Mouse (Mus musculus) ES-E14 (cell line): ENCODE measurements around the gene Hnrnpa0. TPM values are rescaled to one million over a fixed set of nuclear protein-coding genes. Genes with fewer than 3 reads are reported as not detected.
A peak's percentile ranks its signal among the peaks of the same experiment; 100 is the strongest.

Source experiments
- DNase-seq: peaks from one replicate; pipeline ENCODE4 v3.0.0-alpha.2; 2013; ENCODE audit warnings: low read depth, low spot score
- H3K27ac ChIP-seq: 2 replicates; pipeline ENCODE4 v1.5.1; 2012; ENCODE audit warnings: low read depth, mild to moderate bottlenecking, low read length, moderate library complexity, mixed read lengths; ENCODE audit not compliant: poor library complexity, insufficient read depth, severe bottlenecking
- H3K36me3 ChIP-seq: 2 replicates; pipeline ENCODE4 v1.6.1; 2012; ENCODE audit warnings: mild to moderate bottlenecking, low read length, moderate library complexity, mixed read lengths; ENCODE audit not compliant: control insufficient read depth, poor library complexity, insufficient read depth, severe bottlenecking
- H3K4me1 ChIP-seq, 2 experiments: fragments of 150-350 bp in 1 of 2; sonication (generic) in 1 of 2; 2 replicates each; pipeline ENCODE4 v1.6.1; 2012; ENCODE audit warnings: low read length in 2 of 2, mild to moderate bottlenecking in 1 of 2, mixed read lengths in 1 of 2; ENCODE audit not compliant: control insufficient read depth in 2 of 2, insufficient read depth in 2 of 2, poor library complexity in 1 of 2
- H3K4me3 ChIP-seq, 2 experiments: fragments of 150-350 bp in 1 of 2; sonication (generic) in 1 of 2; 2 replicates each; pipeline ENCODE4 v1.5.1; 2012; ENCODE audit warnings: low read length in 2 of 2, low read depth in 1 of 2, mild to moderate bottlenecking in 1 of 2, mixed read lengths in 1 of 2; ENCODE audit not compliant: insufficient read depth in 1 of 2, poor library complexity in 1 of 2, severe bottlenecking in 1 of 2
- H3K9ac ChIP-seq: 2 replicates; pipeline ENCODE4 v1.6.1; 2012; ENCODE audit warnings: low read depth, mild to moderate bottlenecking, low read length, mixed read lengths; ENCODE audit not compliant: poor library complexity, insufficient read depth, severe bottlenecking
- H3K9me3 ChIP-seq: fragments of 150-350 bp; sonication (generic); 2 replicates; pipeline ENCODE4 v1.6.1; 2012; ENCODE audit warnings: low read depth, mild to moderate bottlenecking, low read length; ENCODE audit not compliant: control insufficient read depth, insufficient read depth
- CHD2 ChIP-seq: IDR thresholded peaks from 2 replicates; pipeline ENCODE4 v1.6.1; 2014; ENCODE audit warnings: mild to moderate bottlenecking, low read depth, low read length, inconsistent platforms
- HCFC1 ChIP-seq: IDR thresholded peaks from 2 replicates; pipeline ENCODE4 v1.6.1; 2012; ENCODE audit warnings: low read length, inconsistent platforms, borderline replicate concordance; ENCODE audit not compliant: insufficient read depth
- MAFK ChIP-seq: IDR thresholded peaks from 2 replicates; pipeline ENCODE4 v1.6.1; 2014; ENCODE audit warnings: mild to moderate bottlenecking, low read depth, low read length, inconsistent platforms; ENCODE audit not compliant: insufficient read depth
- ZC3H11A ChIP-seq: IDR thresholded peaks from 2 replicates; pipeline ENCODE4 v1.6.1; 2012; ENCODE audit warnings: low read depth, mild to moderate bottlenecking, inconsistent platforms, low read length, borderline replicate concordance
- ZNF384 ChIP-seq: IDR thresholded peaks from 2 replicates; pipeline ENCODE4 v1.6.1; 2012; ENCODE audit warnings: low read depth, low read length, inconsistent platforms
- in situ Hi-C, 2 experiments: fragments of 600-800 bp; cut with MboI; formaldehyde crosslinking; loops; one replicate each; pipeline ENCODE4 v1.15.1; 2025; ENCODE audit warnings: low sequenced_read_pairs in 2 of 2, inconsistent platforms in 1 of 2; ENCODE audit not compliant: unreplicated experiment in 2 of 2
- total RNA-seq: library from RNA; depleted of rRNA; stranded (reverse); fragments of 300-350 nt; gene quantifications from 2 replicates; pipeline ENCODE4 v1.2.3, GENCODE M21; 2012

Gene Hnrnpa0
- total RNA-seq, 1 experiment = 93.8 TPM

DNA sequence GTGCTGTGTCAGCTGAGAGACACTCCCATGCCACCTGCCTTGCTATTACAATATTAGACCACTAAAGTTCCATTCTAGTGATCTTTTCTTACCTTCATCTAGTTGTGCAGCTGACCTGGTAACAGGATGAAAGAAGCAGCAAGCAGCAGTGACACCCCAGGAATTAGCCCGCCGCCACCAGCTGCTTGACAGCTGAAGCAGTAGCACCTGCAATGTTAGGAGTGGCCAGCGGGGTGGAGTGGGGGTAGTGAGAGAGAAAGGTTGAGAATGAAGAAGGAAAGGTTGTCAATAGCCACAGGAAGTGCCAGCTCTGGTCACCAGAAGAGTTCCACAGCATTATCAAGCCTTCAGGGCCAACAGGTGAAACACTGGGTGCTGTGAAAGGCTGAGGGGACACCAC lies 3.3 kb upstream of the Hnrnpa0 start:
- DNase-seq = no peak
- in situ Hi-C loops = no loop called here
- TF ChIP-seq ZC3H11A (no peak), MAFK (no peak), ZNF384 (no peak), HCFC1 (no peak), CHD2 (no peak)

DNA sequence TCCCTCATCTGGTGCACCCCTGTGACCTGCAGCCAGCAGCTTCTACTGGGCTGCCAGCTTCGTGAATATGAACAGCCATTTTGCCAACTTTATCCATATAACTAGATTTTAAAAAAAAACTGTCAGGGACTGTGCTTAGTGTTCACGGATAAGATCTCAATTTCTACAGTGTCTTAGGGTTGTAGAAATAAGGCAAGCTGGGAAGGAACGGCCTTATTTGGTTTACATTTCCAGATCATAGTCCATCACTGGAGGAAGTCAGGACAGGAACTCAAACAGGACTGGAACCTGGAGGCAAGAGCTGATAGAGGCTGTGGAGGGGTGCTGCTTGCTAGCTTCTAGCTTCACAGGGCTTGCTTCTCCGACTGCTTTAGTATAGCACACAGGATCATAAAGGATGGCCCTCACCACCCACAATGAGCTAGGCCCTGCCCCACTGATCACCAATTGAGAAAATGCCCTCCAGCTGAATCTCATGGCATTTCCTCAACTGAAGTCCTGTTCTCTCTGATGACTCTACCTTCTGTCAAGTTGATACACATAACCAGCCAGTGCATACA lies 1.4 kb upstream of the Hnrnpa0 start:
- peaks cover 0 to 7% of the 10 kb centered on the region in 2 experiments; a peak in 1 of 4 replicates for H3K4me1 ChIP-seq
- H3K9ac ChIP-seq = peak overlapping the region; percentile 94
- TF ChIP-seq MAFK (no peak), HCFC1 (no peak), ZC3H11A (no peak), CHD2 (no peak), ZNF384 (no peak)
- H3K9me3 ChIP-seq = no peaks in the 10 kb centered on the region
- peak overlapping the region; percentile 98; the same call in 1 of the 2 replicates for H3K27ac ChIP-seq
- DNase-seq = no peak
- in situ Hi-C loops = no loop called here
- H3K4me3 ChIP-seq = peak overlapping the region; percentile 83 to 85
- H3K36me3 ChIP-seq = peaks cover 10% of the 10 kb centered on the region

More for the DNA sequence above, 3.3 kb upstream of the Hnrnpa0 start:
- Histone ChIP-seq H3K4me3 (no peak overlapping the region), H3K27ac (no peak overlapping the region), H3K36me3 (peaks cover 7% of the 10 kb centered on the region), H3K4me1 (peaks cover 0 to 7% of the 10 kb centered on the region in 2 experiments; a peak in 1 of 4 replicates), H3K9me3 (no peaks in the 10 kb centered on the region), H3K9ac (no peak overlapping the region)

GRCm38 (mm10) chr13:58128768-58129671 lies 664 bp upstream of the Hnrnpa0 start:
- Histone ChIP-seq H3K4me3 (peak overlapping the region; percentile 83 to 85), H3K27ac (peak overlapping the region; percentile 98), H3K4me1 (peaks cover 0 to 7% of the 10 kb centered on the region in 2 experiments; a peak in 1 of 4 replicates), H3K9me3 (no peaks in the 10 kb centered on the region), H3K9ac (peak overlapping the region; percentile 99), H3K36me3 (peaks cover 10% of the 10 kb centered on the region)
- TF ChIP-seq CHD2 = no peak
- no peak for TF ChIP-seq ZC3H11A
- TF ChIP-seq HCFC1 = 0 out of 2 replicates have a peak, but pooled peaks have one; percentile 25
- no peak for TF ChIP-seq MAFK
- in situ Hi-C loops = no loop called here
- peak; percentile 77 for DNase-seq

DNA sequence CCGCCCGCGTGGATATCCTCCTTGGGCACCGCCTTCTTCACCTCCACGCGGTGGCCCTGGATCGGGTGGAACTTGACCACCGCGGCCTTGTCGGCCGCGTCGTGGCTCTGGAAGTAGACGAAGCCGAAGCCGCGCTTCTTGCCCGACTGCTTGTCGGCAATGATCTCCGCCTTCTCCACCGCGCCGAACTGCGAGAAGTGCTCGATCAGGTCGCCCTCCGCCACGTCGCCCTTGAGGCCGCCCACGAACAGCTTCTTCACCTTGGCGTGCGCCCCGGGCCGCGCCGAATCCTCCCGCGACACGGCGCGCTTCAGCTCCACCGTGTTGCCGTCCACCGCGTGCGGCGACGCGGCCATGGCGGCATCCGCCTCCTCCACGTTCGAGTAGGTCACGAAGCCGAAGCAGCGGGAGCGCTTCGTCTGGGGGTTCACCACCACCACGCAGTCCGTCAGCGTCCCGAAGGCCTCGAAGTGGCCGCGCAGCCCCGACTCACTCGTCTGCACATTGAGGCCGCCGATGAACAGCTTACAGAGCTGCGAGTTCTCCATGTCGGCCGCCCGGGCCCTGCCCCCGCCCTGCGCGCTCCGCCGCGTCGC lies 492 bp downstream of the Hnrnpa0 start:
- TF ChIP-seq CHD2 (no peak), ZNF384 (no peak), ZC3H11A (no peak), HCFC1 (no peak), MAFK (no peak)

More for the DNA sequence above, 492 bp downstream of the Hnrnpa0 start:
- H3K36me3 ChIP-seq = peaks cover 10% of the 10 kb centered on the region
- DNase-seq = no peak
- H3K27ac ChIP-seq = peak overlapping the region; percentile 94
- H3K9ac ChIP-seq = peak overlapping the region; percentile 97
- in situ Hi-C loops = no loop called here
- H3K9me3 ChIP-seq = no peaks in the 10 kb centered on the region
- peaks cover 0 to 7% of the 10 kb centered on the region in 2 experiments; a peak in 1 of 4 replicates for H3K4me1 ChIP-seq
- H3K4me3 ChIP-seq = peak overlapping the region; percentile 83 to 85
